Mouse (Mus musculus) c-Kit-positive CD71-positive TER-119-positive erythroid progenitor cells, embryonic 14.5 days (primary cell): Measurements from ENCODE around the gene Pin1.
"Not testable (repeated sequence)": the region's sequence is repeated elsewhere in the genome, so short reads cannot be mapped to it uniquely, and the experiment has no call there.

Experiments
- DNase-seq: peaks from one replicate; pipeline ENCODE4 v3.0.0-alpha.2; 2013; ENCODE audit warnings: low spot score

Gene Pin1

GRCm38 (mm10) chr9:20662325-20662724 is 10.4 kb downstream of the Pin1 start:
- DNase-seq, result no peak

- no peak for DNase-seq
These were observed 11.0 kb downstream of the Pin1 start for GRCm38 (mm10) chr9:20662874-20663273.

GRCm38 (mm10) chr9:20663956-20664355 is 12.1 kb downstream of the Pin1 start:
- DNase-seq, result no peak

- DNase-seq, result no peak
These were observed 12.5 kb downstream of the Pin1 start for GRCm38 (mm10) chr9:20664366-20664765.

GRCm38 (mm10) chr9:20664982-20665637 is 13.2 kb downstream of the Pin1 start:
- DNase-seq, result no peak

- DNase-seq, result no peak
These were observed 14.0 kb downstream of the Pin1 start for GRCm38 (mm10) chr9:20665925-20666324.

GRCm38 (mm10) chr9:20666510-20667034 is 14.7 kb downstream of the Pin1 start:
- DNase-seq, result no peak

- DNase-seq, result no peak
These were observed 16.2 kb downstream of the Pin1 start for GRCm38 (mm10) chr9:20668065-20668464.

- DNase-seq, result no peak
These were observed 20.2 kb downstream of the Pin1 start for GRCm38 (mm10) chr9:20672047-20672446.

GRCm38 (mm10) chr9:20677892-20678291 is 26.0 kb downstream of the Pin1 start:
- DNase-seq, result no peak

GRCm38 (mm10) chr9:20680378-20680958 is 28.6 kb downstream of the Pin1 start:
- DNase-seq, result no peak

- no peak for DNase-seq
These were observed 29.9 kb downstream of the Pin1 start for GRCm38 (mm10) chr9:20681546-20682388.

- DNase-seq, result no peak
These were observed 30.5 kb downstream of the Pin1 start for GRCm38 (mm10) chr9:20682389-20682722.

- DNase-seq, result no peak
These were observed 33.4 kb downstream of the Pin1 start for GRCm38 (mm10) chr9:20685081-20685861.

- DNase-seq, result no peak
These were observed 37.5 kb downstream of the Pin1 start for GRCm38 (mm10) chr9:20689403-20689802.

- no peak for DNase-seq
These were observed 38.0 kb downstream of the Pin1 start for GRCm38 (mm10) chr9:20689913-20690312.

GRCm38 (mm10) chr9:20690449-20690848 is 38.6 kb downstream of the Pin1 start:
- DNase-seq, result not testable (repeated sequence)

GRCm38 (mm10) chr9:20692863-20693262 is 41.0 kb downstream of the Pin1 start:
- no peak for DNase-seq

- no peak for DNase-seq
These were observed 42.9 kb downstream of the Pin1 start for GRCm38 (mm10) chr9:20694721-20695235.

GRCm38 (mm10) chr9:20696107-20696712 is 44.3 kb downstream of the Pin1 start:
- no peak for DNase-seq

- DNase-seq, result no peak
These were observed 45.6 kb downstream of the Pin1 start for GRCm38 (mm10) chr9:20697466-20697865.
